Comparison of ENCODE assay signal across 16 mouse cellular contexts in the genomic region with DNA sequence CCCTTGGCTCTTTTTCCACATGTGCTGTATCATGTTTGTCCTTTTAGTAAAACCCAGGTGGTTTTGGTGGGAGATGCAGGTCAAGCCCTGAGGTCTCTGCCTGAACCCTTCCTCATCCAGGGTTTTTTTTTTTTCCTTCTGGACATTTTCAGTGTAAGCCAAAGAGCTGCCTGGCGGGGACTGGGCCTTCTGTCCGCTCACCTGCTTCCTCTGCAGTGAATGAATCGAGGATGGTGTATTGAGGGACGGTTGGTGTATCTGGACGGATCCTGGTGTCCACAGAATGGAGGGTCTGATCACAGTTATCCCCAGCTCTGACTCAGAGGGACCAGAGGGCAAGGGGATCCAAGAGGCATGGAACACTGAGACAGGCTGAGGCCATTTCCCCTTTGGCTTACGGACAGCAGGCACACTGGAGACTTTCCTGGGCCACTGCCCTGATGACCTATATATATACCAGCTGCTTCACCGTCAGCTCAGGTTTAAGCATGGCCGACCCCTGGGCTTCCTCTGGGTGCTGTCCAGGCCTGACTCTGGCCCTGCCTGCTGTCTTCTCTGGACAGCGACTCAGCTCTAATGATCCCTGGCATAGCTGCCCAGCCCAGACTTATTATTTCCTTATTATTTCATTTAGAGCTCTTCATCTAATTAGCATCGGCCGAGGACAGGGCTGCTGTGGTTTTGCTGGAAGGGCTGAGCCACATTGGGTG. TPM values are rescaled to one million over a fixed set of nuclear protein-coding genes. Genes with fewer than 3 reads are reported as not detected.
DNase-seq lines count a peak whose midpoint lies in the region; ATAC-seq and TF ChIP-seq lines count a peak whose summit lies in the region.
"Had no signal": no experiment of that assay in that cellular context is flagged by ENCODE, and none has a peak within 500 bp of the region (broad histone marks: within the 10 kb centered on the region; RNA-seq: fewer than 3 reads in every experiment).

No protein-coding gene starts in this region.

- ATAC-seq in hindbrain, embryonic 13.5 days (ENCODE audit: low FRiP score) = no peak
- no peak for ATAC-seq in hindbrain, postnatal 0 days
- ATAC-seq: CD4-positive, CD25-positive, alpha-beta regulatory T cell, adult 4 months had no signal

- 0 out of 2 replicates have a peak overlapping the region, but pooled peaks have one; percentile 13 for H3K9ac ChIP-seq in hindbrain, embryonic 13.5 days
- no peak overlapping the region for H3K9ac ChIP-seq in hindbrain, postnatal 0 days (replicated peaks; ENCODE audit: low read length)
- H3K9ac ChIP-seq: embryonic facial prominence, embryonic 12.5 days; heart, embryonic 13.5 days; kidney, embryonic 15.5 days had no signal

- 74% methylated on average over 11 of the region's 11 CpGs for WGBS in hindbrain, embryonic 13.5 days
- WGBS in hindbrain, postnatal 0 days = 54% methylated on average over 11 of the region's 11 CpGs
- WGBS in cerebellum, adult 2 months = 18% methylated on average over 11 of the region's 11 CpGs
- 83% methylated on average over 11 of the region's 11 CpGs for WGBS in limb, embryonic 10.5 days

- DNase-seq in hindbrain, postnatal 0 days (ENCODE audit: low spot score) = no peak
- DNase-seq in MN1 (ENCODE audit: low spot score) = peak; percentile 81
- DNase-seq in cerebellum, adult 2 months = peak; percentile 54 to 61
- DNase-seq in limb, embryonic 10.5 days (ENCODE audit: low spot score) = no peak
- no peak for DNase-seq in testis, postnatal 14 days (ENCODE audit: low spot score)
- no peak for DNase-seq in urinary bladder, postnatal 4 days (ENCODE audit: low spot score in 2 of 2)
- DNase-seq: lung, postnatal 10 days; right cerebral cortex, postnatal 25 days; thymus, adult 18-20 months had no signal

- H3K27ac ChIP-seq in hindbrain, embryonic 13.5 days = no peak overlapping the region
- H3K27ac ChIP-seq in hindbrain, postnatal 0 days = no peak overlapping the region
- peak overlapping the region; percentile 29; the same call in 1 of the 2 replicates for H3K27ac ChIP-seq in cerebellum, adult 2 months (ENCODE audit: insufficient read depth, low read length)
- peak overlapping the region; percentile 46; the same call in 1 of the 2 replicates for H3K27ac ChIP-seq in limb, embryonic 10.5 days
- H3K27ac ChIP-seq: embryonic facial prominence, embryonic 12.5 days; heart, embryonic 13.5 days; kidney, embryonic 15.5 days; left cerebral cortex, adult 2 months had no signal

- H3K36me3 ChIP-seq in hindbrain, embryonic 13.5 days = no peaks in the 10 kb centered on the region
- H3K36me3 ChIP-seq in hindbrain, postnatal 0 days (ENCODE audit: insufficient read depth, low read length) = no peaks in the 10 kb centered on the region
- no peaks in the 10 kb centered on the region for H3K36me3 ChIP-seq in limb, embryonic 10.5 days
- H3K36me3 ChIP-seq: embryonic facial prominence, embryonic 12.5 days; heart, embryonic 13.5 days; kidney, embryonic 15.5 days had no signal

- no peaks in the 10 kb centered on the region for H3K9me3 ChIP-seq in hindbrain, embryonic 13.5 days
- no peaks in the 10 kb centered on the region for H3K9me3 ChIP-seq in hindbrain, postnatal 0 days (ENCODE audit: low read length)
- no peaks in the 10 kb centered on the region for H3K9me3 ChIP-seq in limb, embryonic 10.5 days (replicated peaks)
- H3K9me3 ChIP-seq: embryonic facial prominence, embryonic 12.5 days; kidney, embryonic 15.5 days had no signal

- H3K27me3 ChIP-seq in hindbrain, embryonic 13.5 days = no peaks in the 10 kb centered on the region
- H3K27me3 ChIP-seq in hindbrain, postnatal 0 days (ENCODE audit: insufficient read depth, low read length) = no peaks in the 10 kb centered on the region
- H3K27me3 ChIP-seq in cerebellum, adult 2 months (ENCODE audit: control insufficient read depth, insufficient read depth, low read length) = no peaks in the 10 kb centered on the region
- no peaks in the 10 kb centered on the region for H3K27me3 ChIP-seq in limb, embryonic 10.5 days (ENCODE audit: low read depth, poor library complexity, severe bottlenecking)
- H3K27me3 ChIP-seq: embryonic facial prominence, embryonic 12.5 days; kidney, embryonic 15.5 days had no signal

- TF ChIP-seq POLR2A in cerebellum, adult 2 months (IDR thresholded peaks at IDR 0.05; ENCODE audit: borderline replicate concordance, insufficient read depth, low read length) = no peak

- no peak overlapping the region for H3K4me2 ChIP-seq in hindbrain, embryonic 13.5 days
- no peak overlapping the region for H3K4me2 ChIP-seq in hindbrain, postnatal 0 days (ENCODE audit: low read depth, low read length)
- H3K4me2 ChIP-seq: embryonic facial prominence, embryonic 12.5 days; heart, embryonic 13.5 days; kidney, embryonic 15.5 days had no signal

- TF ChIP-seq CTCF in hindbrain, postnatal 0 days (IDR thresholded peaks at IDR 0.05; ENCODE audit: low read depth) = no peak
- no peak for TF ChIP-seq CTCF in cerebellum, adult 2 months (IDR thresholded peaks at IDR 0.05; ENCODE audit: borderline replicate concordance, insufficient read depth, low read depth, low read length)

- H3K4me1 ChIP-seq in hindbrain, embryonic 13.5 days (replicated peaks) = peaks cover 22% of the 10 kb centered on the region
- no peaks in the 10 kb centered on the region for H3K4me1 ChIP-seq in hindbrain, postnatal 0 days (ENCODE audit: insufficient read depth, low read length)
- H3K4me1 ChIP-seq in cerebellum, adult 2 months (ENCODE audit: control insufficient read depth, insufficient read depth, low read length) = peaks cover 13% of the 10 kb centered on the region
- 0 out of 2 replicates have a peak, but pooled peaks cover 19% of the 10 kb centered on the region for H3K4me1 ChIP-seq in limb, embryonic 10.5 days

- no peak overlapping the region for H3K4me3 ChIP-seq in hindbrain, embryonic 13.5 days
- no peak overlapping the region for H3K4me3 ChIP-seq in hindbrain, postnatal 0 days (ENCODE audit: low read length)
- no peak overlapping the region for H3K4me3 ChIP-seq in cerebellum, adult 2 months (replicated peaks; ENCODE audit: insufficient read depth, low read depth, low read length)
- H3K4me3 ChIP-seq in limb, embryonic 10.5 days = no peak overlapping the region
- H3K4me3 ChIP-seq: embryonic facial prominence, embryonic 12.5 days; heart, embryonic 13.5 days; kidney, embryonic 15.5 days; left cerebral cortex, adult 2 months; megakaryocyte, embryonic 14.5 days had no signal

RNA-seq across cellular contexts. Expression of a gene that starts 55.1 kb away (rescaled TPM):
- polyA plus RNA-seq in hindbrain, embryonic 13.5 days (2015; fragmentation: Nextera tagmentation; extraction: Ambion mirVana) = 65.5 and 70.4 TPM in 2 replicates
- total RNA-seq in hindbrain, postnatal 0 days (2014; rRNA removed) = 19.2 and 35.0 TPM in 2 replicates
- polyA plus RNA-seq in hindbrain, postnatal 0 days (2015; fragmentation: Nextera tagmentation; extraction: Ambion mirVana) = 70.7 and 80.4 TPM in 2 replicates
- 95.4 and 99.7 TPM in 2 replicates for polyA plus RNA-seq in cerebellum, adult 2 months (2012; rRNA removed)
- polyA plus RNA-seq in limb, embryonic 10.5 days (2016; fragmentation: Nextera tagmentation; extraction: Ambion mirVana) = 67.3 and 67.9 TPM in 2 replicates

Comparison
In these comparisons a context has a peak if more than half of its experiments do, and no peak if none do; other contexts are left out.
1. H3K27ac ChIP-seq: peak in cerebellum, adult 2 months (single experiment) and limb, embryonic 10.5 days (single experiment); none in hindbrain, embryonic 13.5 days (single experiment) and hindbrain, postnatal 0 days (single experiment).
2. DNase-seq: peak in MN1 (single experiment) and cerebellum, adult 2 months (2 of 2); none in hindbrain, postnatal 0 days (single experiment), limb, embryonic 10.5 days (single experiment), testis, postnatal 14 days (single experiment) and urinary bladder, postnatal 4 days (0 of 2).